Mouse (Mus musculus) testis, adult 2 months (tissue): Measurements from ENCODE around the gene Ramp2.

Source experiments
- CTCF ChIP-seq: fragments of 200-500 bp; IDR thresholded peaks from 2 replicates; pipeline ENCODE4 v1.5.1; 2012; ENCODE audit warnings: low read depth, mild to moderate bottlenecking, inconsistent platforms, low read length, moderate library complexity; ENCODE audit not compliant: control insufficient read depth, insufficient read depth, insufficient replicate concordance
- POLR2A ChIP-seq: fragments of 200-500 bp; IDR thresholded peaks from 2 replicates; pipeline ENCODE4 v1.6.1; 2012; ENCODE audit warnings: low read depth, mild to moderate bottlenecking, inconsistent platforms, low read length, moderate library complexity; ENCODE audit not compliant: control insufficient read depth

- TF ChIP-seq CTCF (peak; percentile 46; the same call in 1 of the 2 replicates), POLR2A (no peak)
Measured at GRCm38 (mm10) chr11:101200986-101201385, 44.8 kb upstream of the Ramp2 start.
